Mouse (Mus musculus) kidney, postnatal 36 days (tissue): ENCODE measurements around the gene Zfp174.

Source experiments
- DNase-seq, 2 experiments: peaks; one replicate each; pipeline ENCODE4 v3.0.0; 2021 to 2022; ENCODE audit warnings: mixed read lengths in 2 of 2

The Zfp174 gene

DNA sequence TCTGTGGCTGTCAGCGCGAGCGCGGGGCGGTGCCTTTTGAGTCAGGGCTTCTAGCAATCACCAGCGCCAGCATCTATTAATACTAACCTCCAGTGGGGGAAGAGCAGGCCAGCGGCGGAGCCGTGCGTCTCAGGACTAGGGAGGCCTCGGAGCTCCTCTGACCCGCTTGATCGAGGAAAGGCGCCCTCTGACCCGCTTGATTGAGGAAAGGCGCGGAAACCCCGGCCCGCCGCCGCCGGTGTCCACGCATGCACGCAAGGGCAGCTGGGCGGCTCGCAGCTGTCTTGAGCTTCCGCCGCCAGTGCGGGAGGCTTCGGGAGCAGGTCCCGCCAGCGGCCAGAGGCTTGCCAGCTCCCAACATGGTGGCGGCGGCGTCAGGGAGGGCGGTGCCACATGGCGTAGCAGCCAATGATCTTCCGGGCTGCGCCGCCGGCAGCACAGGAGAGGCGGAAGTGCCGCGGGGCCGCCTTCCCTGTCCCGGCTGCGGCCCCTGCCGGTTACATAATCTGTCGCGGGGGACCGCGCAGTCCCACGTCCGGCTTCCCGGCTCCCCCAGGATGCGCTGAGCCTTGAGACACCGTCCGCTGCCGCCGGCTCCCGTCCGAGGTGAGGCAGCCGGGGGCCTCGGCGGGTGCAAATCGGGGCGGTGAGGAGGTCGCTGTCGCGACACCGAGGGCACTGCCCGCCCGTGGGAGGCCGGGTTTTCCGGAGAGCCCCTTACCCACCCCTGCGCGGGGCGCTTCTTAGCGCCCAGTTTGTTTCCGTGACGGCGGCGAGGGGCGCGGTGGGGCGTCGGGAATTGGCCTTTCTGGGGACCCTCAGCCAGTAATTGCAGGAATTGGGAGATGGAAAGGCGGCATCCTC is 37.4 kb downstream of the Zfp174 start, which contains the start of the genes Zfp597 and Gm20695:
TSS of gene Zfp597 (minus strand) at position 361 of the 864 bp plus-strand sequence.
TSS of gene Gm20695 (plus strand) at position 448 of the 864 bp plus-strand sequence.
- peak; percentile 95 to 97 for DNase-seq

DNA sequence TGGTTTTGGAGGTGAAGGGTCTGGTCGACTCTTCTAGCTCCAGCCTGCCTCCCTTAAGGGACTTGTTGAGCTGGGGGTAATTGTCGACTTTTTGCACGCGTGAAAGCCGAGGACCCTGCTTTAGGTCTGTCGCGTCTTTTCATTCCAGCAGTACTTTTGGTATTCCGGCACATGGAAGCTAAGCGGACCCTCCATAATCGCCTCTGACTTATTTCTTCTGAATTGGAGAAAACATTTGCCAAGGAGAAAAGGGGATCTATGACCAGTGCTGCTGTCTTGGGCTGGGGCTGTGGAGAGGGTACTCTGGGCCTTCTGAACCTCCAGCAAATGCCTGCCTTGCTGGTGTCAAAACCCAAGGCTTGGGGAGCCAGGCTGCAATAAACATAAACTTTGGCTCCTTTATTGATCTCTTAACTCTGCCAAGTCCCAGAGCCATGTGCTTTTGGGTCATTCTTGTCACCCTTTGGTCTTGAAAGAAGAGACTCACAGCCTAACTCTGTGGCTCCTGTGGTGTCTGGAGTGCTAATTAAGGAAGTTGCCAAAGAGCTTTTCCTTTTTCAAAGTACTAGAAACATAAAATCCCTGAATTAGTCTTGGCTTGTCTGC is 38.1 kb downstream of the Zfp174 start:
- DNase-seq: peak in 1 of 2 experiments; percentile 22

DNA sequence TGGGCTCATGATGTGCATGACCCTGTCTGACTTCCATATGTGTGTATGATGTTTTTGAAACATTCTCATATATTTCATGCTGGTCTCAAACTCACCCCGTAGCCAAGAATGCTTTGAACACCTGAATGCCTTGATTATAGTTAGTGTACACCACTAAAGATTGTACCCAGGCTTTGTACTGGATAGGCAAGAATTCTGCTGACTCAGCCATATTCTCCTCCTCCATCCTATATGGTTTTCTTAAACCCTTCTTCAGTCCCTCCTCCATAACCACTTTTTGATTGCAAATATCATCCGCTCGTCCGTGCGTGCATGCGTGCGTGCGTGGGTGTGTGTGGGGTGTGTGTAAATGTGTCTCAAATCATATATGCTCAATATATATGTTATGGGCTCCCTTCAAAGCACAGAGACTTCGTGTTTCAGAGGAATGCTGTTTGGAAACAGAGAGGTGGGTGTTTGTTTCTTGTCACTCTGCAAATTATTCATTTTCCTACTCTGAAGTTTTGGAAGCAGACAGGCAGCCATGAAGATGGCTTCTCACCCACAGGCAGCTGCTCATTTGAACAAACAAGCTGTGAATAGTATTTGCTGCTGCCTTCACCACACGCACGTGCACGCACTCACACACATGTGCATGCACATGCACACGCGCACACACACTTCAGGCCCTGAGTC is 44.7 kb downstream of the Zfp174 start:
- DNase-seq: no peak

DNA sequence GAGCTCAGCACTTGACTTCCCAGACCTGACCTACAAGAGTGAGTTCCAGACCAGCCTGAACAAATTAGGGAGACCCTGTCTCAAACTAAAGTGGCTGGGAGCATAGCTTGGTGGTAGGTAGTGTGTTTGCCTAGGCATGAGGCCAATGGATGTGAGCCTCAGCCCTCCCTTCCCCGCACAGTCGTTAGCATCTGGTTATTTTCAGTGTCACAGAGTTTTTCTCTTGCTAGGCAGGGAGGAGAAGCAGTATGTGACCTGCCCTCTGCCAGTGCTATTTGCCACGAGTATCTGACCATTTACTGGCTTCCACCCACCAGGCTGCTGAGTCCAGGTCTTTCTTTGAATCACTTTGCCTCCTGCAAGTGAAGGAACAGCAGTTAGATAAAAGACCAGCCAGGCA is 46.7 kb downstream of the Zfp174 start:
- no peak for DNase-seq

DNA sequence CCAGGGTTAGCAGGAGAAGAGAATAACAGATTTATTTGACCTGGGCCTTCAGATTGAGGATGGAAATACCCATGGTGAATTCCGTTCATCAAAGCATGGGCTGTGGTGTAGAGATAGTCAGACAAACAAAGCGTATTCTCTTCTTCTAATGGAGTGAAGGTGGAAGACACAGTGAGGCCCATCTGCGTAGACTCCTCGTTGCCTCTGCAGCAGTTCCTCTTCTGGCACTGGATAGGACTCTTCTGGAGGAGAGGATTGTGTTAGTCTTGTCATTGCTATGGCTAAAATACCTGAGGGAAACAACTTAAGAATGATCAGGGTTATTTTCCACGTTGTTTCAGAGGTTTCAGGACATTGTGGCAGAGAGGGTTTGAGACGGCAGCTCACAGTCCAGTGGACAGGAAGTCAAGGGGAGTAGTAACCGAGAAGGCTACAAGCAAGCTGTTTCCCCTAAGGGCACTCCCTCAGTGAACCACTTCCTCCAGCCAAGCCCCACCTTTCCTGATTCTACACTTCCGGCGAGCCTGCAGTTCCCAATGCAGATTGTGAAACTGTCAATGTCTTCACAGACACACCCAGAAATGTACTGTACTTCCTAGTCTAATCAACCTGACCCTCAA is 48.2 kb downstream of the Zfp174 start:
- peak; percentile 43 to 53 for DNase-seq

DNA sequence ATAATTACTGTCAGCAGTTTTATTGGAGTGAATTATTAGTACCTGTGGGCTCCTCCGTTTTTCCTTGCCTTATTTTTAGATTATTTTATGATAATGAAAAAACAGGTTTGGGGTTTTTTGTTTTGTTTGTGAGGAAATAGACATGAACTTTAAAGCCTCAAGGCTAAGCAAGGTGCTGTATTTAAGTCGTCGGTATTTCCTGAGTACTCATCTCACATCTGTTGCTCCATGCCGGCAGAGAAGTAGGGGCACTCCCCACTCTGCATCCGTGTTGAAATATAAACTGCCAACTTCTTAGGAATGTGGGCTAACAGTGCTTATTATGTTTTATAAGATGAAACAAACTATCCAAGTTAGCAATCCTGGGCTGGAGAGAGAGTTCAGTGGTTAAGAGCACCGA is 49.0 kb downstream of the Zfp174 start:
- no peak for DNase-seq

DNA sequence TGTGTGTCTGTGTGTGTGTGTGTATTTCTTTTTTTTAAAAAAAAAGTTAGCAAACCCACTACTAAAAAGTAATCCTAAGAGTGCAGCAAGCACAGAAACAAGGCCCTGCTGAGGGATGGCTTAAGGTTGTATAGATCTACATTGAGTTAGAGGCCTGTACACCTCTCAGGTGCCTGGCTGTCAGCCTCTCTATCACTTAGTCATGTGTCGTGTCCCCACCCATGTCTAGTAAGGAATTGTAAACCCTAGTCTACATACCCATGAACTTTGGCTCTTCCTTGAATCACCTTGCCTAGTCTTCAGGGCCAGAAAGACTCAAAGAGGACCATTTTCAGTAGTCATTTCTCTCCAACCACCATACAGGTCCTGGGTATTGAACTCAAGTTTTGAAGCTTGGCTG is 49.5 kb downstream of the Zfp174 start:
- DNase-seq: no peak

DNA sequence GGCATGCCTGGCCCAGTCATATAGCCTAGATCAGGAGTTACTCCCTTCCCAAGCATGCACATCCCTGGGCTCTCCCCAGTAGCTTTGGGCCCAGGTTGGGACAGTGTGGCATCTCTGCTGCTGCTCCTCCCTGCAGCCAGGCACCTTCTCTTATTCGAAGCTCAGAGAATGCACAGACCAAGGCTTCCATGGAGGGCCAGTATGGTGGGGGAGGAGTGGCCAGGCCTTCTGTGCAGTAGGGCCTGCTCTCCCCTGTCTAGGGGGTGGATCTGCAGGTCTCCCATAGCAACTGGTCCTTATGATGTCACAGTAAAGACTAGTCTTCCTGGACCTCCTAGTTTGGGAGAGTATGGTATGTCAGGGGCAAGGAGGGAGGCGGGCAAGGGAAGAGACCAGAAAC is 60.4 kb downstream of the Zfp174 start:
- DNase-seq: no peak
